Mouse (Mus musculus): ENCODE measurements around the gene Sf1.

Gene Sf1

DNA sequence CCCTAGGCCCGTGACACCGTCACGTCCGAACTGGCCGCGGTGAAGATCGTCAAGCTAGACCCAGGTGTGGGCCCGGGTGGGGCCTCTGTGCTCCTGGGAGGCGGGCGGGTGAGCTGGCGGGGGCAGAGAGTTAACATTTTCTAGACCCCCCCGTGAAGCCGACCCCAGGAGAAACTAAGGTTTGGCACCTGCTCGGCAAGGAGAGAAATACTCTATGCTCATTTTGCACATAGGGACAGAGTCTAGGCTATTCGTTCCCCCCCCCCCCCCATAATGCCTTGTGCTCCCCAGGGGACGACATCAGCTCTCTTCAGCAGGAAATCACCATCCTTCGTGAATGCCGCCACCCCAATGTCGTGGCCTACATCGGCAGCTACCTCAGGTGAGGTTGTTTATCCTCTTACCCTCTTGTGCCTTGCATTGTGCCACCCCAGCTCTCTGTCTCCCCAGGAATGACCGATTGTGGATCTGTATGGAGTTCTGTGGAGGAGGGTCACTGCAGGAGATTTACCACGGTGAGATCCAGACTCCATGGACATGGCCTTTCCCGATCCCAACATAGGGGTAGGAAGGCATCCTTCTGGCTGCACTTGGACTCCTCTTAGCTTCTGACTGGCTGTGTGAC lies 21.9 kb upstream of the Sf1 start:
- DNase-seq (ENCODE audit: low read depth, low spot score): no peak

DNA sequence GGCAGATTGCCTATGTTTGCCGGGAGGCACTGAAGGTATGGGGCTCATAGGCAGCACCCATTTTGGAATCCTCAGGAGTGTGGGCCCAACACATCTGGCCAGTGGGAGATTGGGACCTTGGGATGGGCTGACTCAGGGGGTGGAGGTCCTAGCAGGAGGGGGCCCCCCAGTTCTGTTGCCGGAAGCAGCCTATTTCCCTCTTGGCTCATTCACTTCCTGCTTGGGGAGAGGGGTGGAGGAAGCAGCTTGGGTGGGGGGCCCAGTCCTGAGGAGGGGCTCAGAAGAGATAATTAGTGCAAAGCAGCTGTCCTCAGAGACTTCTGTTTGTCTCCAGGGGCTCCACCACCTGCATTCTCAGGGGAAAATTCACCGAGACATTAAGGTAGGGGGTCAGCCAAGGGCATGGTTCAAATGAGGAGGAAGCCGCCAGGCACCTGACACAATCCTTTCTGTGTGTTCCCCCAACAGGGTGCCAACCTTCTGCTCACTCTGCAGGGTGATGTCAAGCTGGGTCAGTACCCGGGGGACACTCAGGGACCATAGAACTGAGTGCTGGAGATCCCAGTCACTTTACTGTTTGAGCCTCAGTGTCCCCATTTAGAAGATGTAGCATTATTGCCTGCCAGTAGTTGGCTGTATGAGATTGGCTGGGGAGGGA lies 21.1 kb upstream of the Sf1 start:
- no peak for DNase-seq (ENCODE audit: low read depth, low spot score)

DNA sequence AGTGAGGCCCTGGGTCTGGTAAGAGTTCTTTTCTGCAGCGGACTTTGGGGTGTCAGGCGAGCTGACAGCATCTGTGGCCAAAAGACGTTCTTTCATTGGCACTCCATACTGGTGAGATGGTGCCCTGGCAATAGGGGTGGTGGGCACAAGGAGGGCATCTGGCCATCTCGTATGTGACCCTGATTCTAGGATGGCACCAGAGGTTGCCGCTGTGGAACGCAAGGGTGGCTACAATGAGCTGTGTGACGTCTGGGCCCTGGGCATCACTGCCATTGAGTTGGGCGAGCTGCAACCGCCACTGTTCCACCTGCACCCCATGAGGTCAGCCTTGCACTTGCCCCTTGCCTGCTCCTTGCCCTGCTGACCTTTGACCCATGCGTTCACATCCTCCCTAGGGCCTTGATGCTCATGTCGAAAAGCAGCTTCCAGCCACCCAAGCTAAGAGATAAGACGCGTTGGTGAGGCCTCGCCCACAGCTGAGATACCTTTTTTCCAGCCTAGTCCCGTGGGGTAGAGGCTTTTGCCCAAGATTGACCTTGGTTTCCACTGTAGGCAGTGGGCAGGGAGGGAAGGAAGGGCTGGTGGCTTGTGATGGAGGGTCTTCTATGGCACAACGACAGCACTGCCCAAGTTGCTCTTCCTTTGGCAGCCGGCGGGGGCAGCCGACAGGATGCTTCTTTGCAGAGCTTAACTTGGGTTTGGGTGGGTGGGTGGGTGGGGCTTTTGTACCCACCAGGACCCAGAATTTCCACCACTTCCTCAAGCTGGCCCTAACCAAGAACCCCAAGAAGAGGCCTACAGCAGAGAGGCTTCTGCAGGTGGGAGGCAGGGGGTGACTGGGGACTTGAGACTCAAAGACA lies 20.2 kb upstream of the Sf1 start:
- no peak for DNase-seq (ENCODE audit: low read depth, low spot score)

DNA sequence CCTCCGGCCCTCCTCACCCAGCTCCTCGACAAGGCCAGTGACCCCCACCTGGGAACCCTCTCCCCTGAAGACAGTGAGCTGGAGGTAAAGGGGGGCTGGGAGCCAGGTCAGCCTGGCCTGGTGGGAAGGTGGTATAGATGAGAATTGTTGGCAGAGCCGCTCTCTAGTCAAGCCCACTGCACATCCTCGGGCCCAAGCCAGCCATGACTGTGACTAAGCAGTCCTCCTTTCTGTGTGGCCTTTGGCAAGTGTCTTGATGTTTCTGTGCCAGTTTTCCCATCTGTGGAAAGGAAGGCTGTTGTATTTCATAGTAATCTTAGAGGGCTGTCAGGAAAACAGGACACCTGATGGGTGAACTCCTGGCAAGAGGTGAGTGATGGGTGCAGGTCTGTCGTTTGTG lies 19.5 kb upstream of the Sf1 start:
- no peak for DNase-seq (ENCODE audit: low read depth, low spot score)

DNA sequence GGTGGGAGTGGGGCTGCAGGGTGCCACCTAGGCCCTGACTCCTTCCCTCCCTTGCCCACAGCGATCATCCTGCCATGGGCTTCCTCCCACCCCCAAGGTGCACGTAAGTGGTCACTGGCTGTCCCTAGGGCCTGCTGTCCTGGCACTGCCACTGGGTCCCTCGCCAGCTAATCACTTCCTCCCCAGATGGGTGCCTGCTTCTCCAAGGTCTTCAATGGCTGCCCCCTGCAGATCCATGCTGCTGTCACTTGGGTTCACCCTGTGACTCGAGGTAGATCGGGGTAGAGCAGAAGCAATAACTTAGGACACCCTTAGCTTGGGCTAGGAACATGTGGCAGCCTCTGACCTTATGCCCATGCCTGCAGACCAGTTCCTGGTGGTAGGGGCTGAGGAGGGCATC lies 17.5 kb upstream of the Sf1 start:
- no peak for DNase-seq (ENCODE audit: low read depth, low spot score)

DNA sequence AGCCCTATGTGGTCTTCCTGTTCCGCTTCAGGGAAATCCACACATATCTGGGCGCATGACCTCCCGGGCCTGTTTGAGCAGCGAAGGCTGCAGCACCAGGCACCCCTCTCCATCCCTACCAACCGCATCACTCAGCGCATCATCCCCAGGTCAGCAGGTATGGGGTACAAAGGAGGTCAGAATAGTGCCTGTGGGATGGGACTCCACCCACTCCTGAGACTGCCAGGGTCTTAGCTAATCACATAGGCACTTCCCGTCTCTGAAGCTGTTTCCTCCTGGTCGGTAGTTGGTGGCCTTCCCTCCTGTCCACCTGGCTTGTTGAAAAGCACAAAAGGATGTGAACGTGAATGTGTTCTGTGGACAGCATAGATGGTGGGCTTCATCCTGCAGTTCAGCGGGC lies 16.8 kb upstream of the Sf1 start:
- no peak for DNase-seq (ENCODE audit: low read depth, low spot score)

DNA sequence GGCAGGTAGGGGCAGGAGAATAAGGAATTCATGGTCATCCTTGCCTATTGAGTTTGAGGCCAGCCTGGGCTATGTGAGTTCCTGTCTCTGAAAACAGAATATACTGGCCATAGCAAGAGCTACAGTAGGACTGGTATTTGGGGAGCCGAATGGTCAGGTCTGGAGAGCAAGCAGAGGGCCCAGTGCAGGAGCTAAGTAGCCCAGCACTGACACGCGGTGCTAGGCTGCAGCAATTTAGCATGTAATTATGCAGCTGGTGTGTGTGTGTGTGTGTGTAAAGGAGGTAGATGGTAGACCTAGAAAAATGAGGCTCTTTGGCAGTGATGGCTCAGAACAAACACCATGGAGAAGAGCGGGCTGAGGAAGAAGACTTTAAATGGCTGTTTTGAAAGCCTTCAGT lies 15.9 kb upstream of the Sf1 start:
- DNase-seq (ENCODE audit: low read depth, low spot score): no peak

DNA sequence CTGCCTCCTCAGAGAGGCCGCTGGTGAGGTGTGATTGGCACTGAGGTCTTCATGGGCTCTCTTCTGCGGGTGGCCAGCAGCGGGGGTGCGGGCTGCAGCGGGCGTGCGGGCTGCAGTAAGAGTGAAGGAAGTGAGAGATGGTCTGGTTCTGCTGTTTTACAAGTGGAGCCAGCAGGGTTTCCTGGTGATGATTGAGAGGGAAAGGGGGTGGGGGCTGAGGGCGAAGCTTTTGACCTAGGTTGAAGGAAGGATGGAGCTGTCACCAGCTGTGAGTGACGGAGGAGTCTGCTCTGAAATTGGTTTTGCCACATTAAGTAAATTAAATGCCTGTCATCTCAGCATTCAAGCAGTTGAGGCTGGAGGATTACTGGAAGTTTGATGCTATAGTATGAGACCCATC lies 14.8 kb upstream of the Sf1 start:
- no peak for DNase-seq (ENCODE audit: low read depth, low spot score)

DNA sequence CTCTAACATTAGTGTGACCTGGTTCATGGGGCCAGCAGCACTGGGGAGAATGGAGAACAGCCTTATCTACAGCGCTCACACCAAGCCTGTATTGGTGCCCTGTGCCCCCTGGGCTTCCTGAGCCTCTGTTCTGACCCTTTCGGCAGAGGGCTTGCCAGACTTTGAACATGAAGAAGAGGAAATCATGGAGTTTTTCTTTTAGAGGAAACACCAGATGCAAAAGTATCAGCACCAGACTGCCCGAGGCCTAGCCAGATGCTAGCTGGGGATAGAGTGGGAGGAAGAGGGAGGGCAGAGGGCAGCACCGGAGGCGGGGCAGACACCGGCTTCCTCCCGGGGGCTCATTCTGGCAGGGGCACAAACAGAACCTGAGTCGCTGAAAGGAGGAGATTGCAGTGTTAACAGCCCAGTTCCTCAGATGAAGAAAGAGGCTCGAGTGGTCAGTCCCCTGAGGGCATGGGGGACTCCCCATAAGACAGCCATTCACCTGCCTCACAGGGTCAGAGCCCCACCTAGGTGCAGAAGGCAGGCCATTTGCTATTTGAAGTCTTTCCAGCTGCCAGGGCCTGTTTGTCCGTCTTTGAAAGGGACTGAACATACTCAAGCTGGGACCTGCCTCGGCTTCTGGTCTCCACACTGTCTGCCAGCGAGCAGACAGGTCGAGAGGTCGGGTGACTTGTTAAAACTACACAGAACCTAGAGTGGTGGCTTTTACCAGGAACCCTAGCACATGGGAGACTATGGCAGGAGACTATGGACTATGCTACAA lies 14.1 kb upstream of the Sf1 start:
- DNase-seq (ENCODE audit: low read depth, low spot score): no peak

DNA sequence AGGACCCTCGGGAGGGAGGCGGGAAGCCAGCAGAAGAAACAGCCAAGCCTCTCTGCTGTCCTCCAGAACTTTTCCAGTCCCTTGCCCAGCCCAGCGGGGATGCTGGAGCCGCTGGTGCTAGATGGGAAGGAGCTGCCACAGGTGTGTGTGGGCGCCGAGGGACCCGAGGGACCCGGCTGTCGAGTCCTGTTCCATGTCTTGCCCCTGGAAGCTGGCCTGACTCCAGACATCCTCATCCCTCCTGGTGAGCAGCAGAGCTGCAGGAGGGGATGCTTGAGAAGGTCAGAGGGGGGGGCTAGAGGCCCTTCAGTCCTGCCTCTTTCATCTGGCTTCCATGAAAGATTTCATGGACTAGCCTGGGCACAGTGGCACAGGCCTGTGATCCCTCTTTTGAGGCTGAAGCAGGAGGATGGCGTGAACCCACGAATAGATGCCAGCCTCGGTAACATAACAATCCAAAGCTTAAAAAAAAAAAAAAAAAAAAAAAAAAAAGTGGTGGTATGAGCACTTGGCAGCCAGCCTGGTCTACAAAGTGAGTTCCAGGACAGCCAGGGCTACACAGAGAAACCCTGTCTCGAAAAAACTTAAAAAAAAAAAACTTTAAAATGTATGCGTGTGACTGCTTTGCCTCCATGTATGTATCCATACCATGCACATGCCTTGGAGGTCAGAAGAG lies 11.9 kb upstream of the Sf1 start:
- DNase-seq (ENCODE audit: low read depth, low spot score): no peak

DNA sequence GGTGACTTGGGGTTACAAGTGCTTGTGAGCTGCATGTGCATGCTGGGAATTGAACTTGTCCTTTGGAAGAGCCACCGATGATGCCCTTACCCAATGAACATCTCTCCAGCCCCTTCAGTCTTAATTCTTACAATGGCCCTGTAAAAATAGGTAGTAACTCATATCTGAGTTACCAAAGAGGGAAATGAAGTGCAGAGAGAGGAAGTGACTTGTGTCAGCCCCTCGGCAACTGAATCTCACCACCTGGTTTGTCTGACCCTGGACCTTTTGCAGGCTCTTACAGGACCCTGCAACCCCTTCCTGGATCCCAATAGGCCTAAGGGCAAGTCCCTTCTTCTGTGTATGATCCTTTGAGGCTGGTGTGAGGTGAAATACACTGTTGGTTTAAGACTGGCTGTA lies 11.4 kb upstream of the Sf1 start:
- no peak for DNase-seq (ENCODE audit: low read depth, low spot score)

DNA sequence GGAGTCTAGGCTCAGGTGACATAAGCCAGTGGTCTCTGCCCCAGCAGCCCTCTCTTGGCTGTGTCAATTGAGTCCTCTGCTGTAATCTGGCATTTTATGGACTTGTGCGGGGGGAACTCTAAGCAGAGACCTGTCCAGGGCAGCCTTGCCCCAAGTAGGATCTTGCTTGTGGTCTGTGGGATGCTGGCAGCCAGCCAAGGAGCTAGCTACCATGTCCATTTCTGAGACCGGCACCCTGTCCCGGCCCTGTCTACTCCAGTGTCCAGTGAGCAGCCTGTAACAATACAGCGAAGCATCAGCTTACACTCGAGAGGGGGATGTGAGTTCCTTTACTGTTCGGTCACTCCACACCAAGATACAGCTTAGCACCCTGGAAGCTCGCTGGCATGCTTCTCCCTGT lies 9.5 kb upstream of the Sf1 start:
- DNase-seq (ENCODE audit: low read depth, low spot score): no peak

DNA sequence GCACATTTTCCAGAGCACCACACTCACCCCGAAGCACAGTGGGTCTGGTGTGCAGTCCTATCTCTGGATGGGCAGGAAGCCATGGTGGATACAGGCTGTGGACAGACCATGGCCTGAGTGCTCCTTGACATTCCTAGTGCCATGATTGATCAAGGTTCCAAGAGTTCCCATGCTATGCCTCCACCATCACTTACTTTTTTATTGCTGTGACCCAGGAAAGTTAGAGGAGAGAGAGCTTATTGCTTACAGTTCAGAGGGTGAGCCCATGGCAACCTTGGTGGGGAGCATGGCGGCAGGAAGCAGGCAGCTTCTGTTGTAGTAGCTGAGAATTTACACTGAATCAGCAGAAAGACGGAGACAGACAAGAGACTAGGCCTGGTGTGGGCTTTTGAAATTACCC lies 2.2 kb upstream of the Sf1 start:
- no peak for DNase-seq (ENCODE audit: low read depth, low spot score)

DNA sequence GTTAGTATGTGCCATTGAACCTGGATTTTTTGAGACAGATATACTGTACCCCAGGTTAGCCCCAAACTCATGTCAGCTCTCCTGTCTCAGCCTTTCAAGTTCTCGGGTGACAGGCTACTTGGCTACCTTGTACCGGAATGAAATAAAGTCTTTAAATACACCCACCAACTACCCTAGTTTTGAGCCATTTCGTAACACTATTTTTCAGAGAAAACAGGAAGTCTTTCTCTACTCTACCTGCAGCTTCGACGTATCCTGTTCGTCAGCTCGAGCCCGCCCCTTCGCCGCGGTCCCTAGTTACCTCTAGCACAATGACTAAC lies 439 bp upstream of the Sf1 start:
- no peak for DNase-seq (ENCODE audit: low read depth, low spot score)

DNA sequence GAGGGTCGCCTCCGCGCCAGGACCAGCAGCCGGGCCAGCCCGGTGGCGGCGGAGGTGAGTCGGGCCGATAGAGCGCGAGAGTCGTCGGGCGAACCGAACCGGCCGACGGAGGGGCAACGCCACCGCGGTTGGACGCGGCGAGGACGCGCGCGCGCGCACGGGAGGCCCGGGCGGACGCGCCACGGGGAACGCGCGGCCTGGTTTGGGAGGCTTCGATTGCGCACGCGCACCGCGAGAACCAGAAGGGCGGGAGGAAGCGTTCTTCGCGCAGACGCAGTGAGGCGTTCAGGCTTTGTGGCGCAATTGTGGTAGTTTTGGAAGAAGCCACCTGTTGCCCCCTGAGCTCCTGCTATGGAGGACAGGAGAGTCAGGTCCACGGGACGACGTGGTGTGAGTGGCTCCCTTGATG lies 831 bp downstream of the Sf1 start:
- DNase-seq (ENCODE audit: low read depth, low spot score): peak; percentile 93

DNA sequence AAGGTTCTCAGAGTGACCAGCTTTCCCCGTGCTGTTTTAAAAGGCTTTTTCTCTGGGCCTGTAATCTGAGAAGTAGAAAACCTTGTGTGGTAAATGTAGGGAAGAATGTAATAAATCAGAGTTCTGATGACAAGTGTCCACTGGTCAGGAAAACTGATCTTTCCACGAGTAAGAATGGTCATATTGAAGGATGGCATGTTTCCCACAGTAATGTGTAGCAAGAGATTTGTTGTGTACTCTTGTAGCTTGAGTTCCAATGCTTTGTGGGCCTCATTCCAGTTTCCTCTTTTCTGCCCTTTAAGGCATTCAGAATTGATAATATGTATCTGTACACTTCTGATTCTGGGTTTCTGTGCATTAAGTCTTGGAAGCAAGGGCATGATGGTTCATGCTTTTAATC lies 1.4 kb downstream of the Sf1 start:
- no peak for DNase-seq (ENCODE audit: low read depth, low spot score)

DNA sequence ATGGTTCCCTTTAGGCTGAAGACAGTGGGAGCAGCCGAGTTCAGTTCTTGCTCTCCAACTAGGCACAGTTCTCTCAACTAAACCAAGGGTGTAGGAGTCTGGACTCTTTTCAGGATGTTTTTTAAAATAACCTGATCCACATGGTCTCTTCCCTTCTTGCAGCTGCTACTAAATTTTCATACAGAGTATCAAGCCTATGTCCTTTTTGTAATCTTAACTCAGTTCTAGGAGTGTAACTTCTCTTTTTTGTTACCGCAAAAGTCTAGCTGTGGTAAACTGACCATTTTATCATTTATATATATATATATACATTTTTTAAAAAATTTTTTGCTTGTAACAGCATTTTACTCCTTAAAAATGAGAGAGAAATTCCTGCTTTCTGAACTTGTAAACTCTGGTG lies 6.7 kb downstream of the Sf1 start:
- no peak for DNase-seq (ENCODE audit: low read depth, low spot score)

DNA sequence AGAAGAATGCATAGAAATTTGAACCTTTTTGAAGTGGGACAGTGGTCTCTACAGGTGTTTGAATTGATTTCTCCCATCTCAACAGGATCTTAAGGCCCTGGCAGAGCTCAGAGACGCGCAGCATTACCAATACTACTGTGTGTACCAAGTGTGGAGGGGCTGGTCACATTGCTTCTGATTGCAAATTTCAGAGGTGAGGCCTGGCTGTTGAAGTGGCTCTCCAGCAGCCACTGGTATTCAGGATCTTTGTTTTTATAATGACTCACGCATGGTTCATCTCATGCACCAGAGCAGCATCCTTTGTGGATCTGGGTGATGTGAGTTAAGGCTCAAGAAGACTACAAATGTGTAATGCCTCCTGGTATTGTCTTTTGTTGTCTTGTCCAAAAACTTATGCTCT lies 8.9 kb downstream of the Sf1 start:
- no peak for DNase-seq (ENCODE audit: low read depth, low spot score)

DNA sequence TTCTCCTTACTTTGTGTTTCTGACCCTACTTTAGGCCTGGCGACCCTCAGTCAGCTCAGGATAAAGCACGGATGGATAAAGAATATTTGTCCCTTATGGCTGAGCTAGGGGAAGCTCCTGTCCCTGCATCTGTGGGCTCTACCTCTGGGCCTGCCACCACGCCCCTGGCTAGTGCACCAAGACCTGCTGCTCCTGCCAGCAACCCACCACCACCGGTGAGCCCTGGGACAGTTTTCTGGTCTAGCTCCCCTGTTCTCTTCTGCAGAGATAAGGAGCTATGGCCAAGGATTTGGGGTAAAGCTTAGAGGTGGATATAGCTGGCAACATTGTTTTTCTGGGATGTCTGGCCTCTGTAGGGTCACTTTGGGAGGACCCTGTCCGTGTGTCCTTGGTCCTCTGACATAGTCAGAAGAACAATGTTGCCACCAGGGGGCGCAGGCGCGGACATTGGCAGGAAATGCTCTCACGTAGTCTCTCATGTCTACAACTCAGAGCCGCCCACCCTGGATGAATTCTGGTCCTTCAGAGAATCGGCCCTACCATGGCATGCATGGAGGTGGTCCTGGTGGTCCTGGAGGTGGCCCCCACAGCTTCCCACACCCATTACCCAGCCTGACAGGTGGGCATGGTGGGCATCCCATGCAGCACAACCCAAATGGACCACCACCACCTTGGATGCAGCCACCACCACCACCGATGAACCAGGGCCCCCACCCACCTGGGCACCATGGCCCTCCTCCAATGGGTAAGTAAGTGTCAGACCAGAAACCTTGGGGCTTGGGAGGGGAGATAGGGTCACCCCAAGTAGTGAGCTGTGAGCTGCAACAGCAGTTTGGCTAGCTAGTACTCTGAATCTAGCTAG lies 10.3 kb downstream of the Sf1 start:
- peak; percentile 80 for DNase-seq (ENCODE audit: low read depth, low spot score)

DNA sequence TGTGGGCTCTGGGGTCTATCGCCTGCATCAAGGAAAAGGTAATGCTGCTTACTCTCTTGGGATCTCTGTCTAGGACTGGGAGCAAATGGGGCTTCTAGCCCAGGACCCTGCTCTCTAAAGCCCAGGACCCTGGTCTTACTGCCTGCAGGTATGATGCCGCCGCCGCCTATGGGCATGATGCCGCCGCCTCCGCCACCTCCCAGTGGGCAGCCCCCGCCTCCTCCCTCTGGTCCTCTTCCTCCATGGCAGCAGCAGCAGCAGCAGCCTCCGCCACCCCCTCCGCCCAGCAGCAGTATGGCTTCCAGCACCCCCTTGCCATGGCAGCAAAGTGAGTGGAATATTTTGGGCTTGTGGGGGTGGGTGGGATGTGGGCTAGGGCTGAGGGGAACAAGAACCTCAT lies 11.1 kb downstream of the Sf1 start:
- no peak for DNase-seq (ENCODE audit: low read depth, low spot score)
